Mouse (Mus musculus): ENCODE measurements at regions not wholly inside any gene's neighbourhood (a gene's known extent, or its start where the extent isn't known, plus 50 kb on each side); places are given as distances from the start of the nearest gene placed in this dataset.
A peak's percentile ranks its signal among the peaks of the same experiment; 100 is the strongest.

- no peak for DNase-seq
Measured at GRCm38 (mm10) chr1:125307223-125307622, 128.3 kb downstream of the Actr3 start.

GRCm38 (mm10) chr1:125298520-125299090 is 136.9 kb downstream of the Actr3 start:
- no peak for DNase-seq

- DNase-seq: no peak
Measured at GRCm38 (mm10) chr1:125295646-125296045, 139.9 kb downstream of the Actr3 start.

GRCm38 (mm10) chr1:125290320-125291021 is 145.1 kb downstream of the Actr3 start:
- no peak for DNase-seq

GRCm38 (mm10) chr1:125286347-125286746 is 149.2 kb downstream of the Actr3 start:
- no peak for DNase-seq

GRCm38 (mm10) chr1:125284693-125285092 is 150.8 kb downstream of the Actr3 start:
- DNase-seq: no peak

- DNase-seq: no peak
Measured at GRCm38 (mm10) chr1:125273752-125274151, 161.8 kb downstream of the Actr3 start.

- DNase-seq: no peak
Measured at GRCm38 (mm10) chr1:125263684-125264083, 171.8 kb downstream of the Actr3 start.

GRCm38 (mm10) chr1:125263068-125263467 is 172.5 kb downstream of the Actr3 start:
- no peak for DNase-seq

- DNase-seq: peak; percentile 75 to 83
Measured at GRCm38 (mm10) chr1:125242345-125242744, 193.2 kb downstream of the Actr3 start.

GRCm38 (mm10) chr1:125241717-125242116 is 193.8 kb downstream of the Actr3 start:
- no peak for DNase-seq

- DNase-seq: no peak
Measured at GRCm38 (mm10) chr1:125237595-125237988, 197.9 kb downstream of the Actr3 start.

- peak; percentile 43 to 61 for DNase-seq
Measured at GRCm38 (mm10) chr1:125236948-125237594, 198.5 kb downstream of the Actr3 start.

- no peak for DNase-seq
Measured at GRCm38 (mm10) chr1:125234747-125235146, 200.8 kb downstream of the Actr3 start.

- no peak for DNase-seq
Measured at GRCm38 (mm10) chr1:125223370-125223769, 212.2 kb downstream of the Actr3 start.

- peak; percentile 83 to 84 for DNase-seq
Measured at GRCm38 (mm10) chr1:125216192-125216591, 219.3 kb downstream of the Actr3 start.

- DNase-seq: no peak
Measured at GRCm38 (mm10) chr1:125187091-125187490, 248.4 kb downstream of the Actr3 start.

- DNase-seq: peak; percentile 41 to 45
Measured at GRCm38 (mm10) chr1:125176124-125176937, 259.2 kb downstream of the Actr3 start.

GRCm38 (mm10) chr1:125174725-125175124 is 260.8 kb downstream of the Actr3 start:
- DNase-seq: peak; percentile 46 to 59

GRCm38 (mm10) chr1:125172474-125172873 is 263.1 kb downstream of the Actr3 start:
- DNase-seq: no peak

- no peak for DNase-seq
Measured at GRCm38 (mm10) chr1:125165226-125165625, 270.3 kb downstream of the Actr3 start.

GRCm38 (mm10) chr1:125158481-125158880 is 277.0 kb downstream of the Actr3 start:
- DNase-seq: no peak

GRCm38 (mm10) chr1:125156093-125156492 is 279.4 kb downstream of the Actr3 start:
- no peak for DNase-seq
